Mouse (Mus musculus) Patski (cell line): Measurements from ENCODE around the gene Hemk1. TPM values are rescaled to one million over a fixed set of nuclear protein-coding genes. Genes with fewer than 3 reads are reported as not detected.
A peak's percentile ranks its signal among the peaks of the same experiment; 100 is the strongest.

Source experiments
- ATAC-seq: fragments of 100-300 bp; one replicate; pipeline ENCODE4 v1.8.0; 2021
- CTCF ChIA-PET: fragments of 350-600 bp; sonication (Branson Sonifier 250); formaldehyde crosslinking; loops from one replicate; lab custom pipeline; 2022; ENCODE audit warnings: inconsistent platforms; lab: Charles Lee
- POLR2A ChIA-PET: fragments of 350-600 bp; sonication (Branson Sonifier 250); formaldehyde crosslinking; loops from one replicate; lab custom pipeline; 2022; ENCODE audit warnings: antibody characterized with exemption, inconsistent platforms; lab: Charles Lee
- DNase-seq: peaks from one replicate; pipeline ENCODE4 v3.0.0-alpha.2; 2011; ENCODE audit warnings: low read depth, low spot score
- H3K27me3 ChIP-seq: fragments of 371-371 bp; one replicate; pipeline ENCODE4 v1.5.1; 2021
- CTCF ChIP-seq: fragments of 100-300 bp; IDR thresholded peaks from one replicate; pipeline ENCODE4 v1.5.1; 2021
- in situ Hi-C: fragments of 300-500 bp; cut with MboI; formaldehyde crosslinking; loops from 3 replicates; pipeline ENCODE4 v1.11.1; 2018; ENCODE audit warnings: low pct_unique_long_range_greater_than_20kb, mixed read lengths
- polyA plus RNA-seq: library from polyadenylated mRNA; unstranded; gene quantifications from one replicate; pipeline ENCODE4 v1.2.3, GENCODE M21; 2021

Gene Hemk1
- polyA plus RNA-seq, 1 experiment from 2014 or later, result 19.2 TPM

DNA sequence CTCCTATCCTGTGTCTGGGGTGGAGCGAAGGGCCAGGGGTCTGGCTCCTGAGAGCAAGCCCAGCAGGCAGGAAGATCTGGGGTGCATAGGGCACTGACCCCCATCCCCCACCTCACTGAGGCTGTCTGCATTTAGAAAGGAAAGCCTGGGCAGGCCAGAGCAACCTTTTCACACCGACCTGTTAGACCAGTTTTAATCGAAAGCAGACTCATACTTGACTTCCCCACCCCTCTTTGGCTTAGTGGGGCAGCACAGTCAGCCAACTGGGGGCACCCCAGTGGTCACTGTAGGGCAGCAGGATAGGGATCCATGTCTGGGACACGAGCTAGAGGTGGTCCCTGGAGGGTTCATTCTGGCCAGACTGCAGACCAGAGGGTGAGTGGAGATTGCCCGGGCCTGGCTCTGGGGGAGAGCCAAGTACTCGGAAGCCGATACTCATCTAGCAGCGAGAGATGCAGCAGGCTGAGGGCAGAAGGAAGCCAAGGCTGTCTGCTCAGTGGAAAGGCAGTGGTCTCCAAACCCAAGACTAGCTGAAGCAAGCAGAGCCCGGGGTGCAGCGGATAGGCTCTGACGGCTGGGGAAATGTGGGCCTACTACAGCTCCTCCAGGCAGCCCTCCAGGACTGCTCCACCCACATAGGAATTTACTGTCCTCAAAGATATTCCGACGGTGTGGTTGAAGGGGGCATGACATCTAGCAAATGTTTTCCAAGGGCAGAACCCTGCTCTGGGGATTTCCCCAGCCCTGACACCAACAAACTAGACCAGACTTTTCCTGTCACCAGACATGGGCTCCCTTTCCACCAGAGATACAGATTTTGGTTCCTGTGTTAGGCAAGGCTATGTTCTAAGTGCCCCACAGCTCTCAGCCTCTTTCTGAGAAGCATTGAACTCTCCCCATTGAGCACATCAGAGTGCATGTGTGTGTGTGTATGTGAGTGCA, 32.3 kb downstream of the Hemk1 start:
- no peak for TF ChIP-seq CTCF
- ChIA-PET CTCF (interaction anchor here (0.9 to 2.3 kb wide), 5 partner anchors 11 to 30 kb away, joined by 3 to 9 read pairs (median 3); partner anchors contain the start of gene Cish), POLR2A (interaction anchor here (0.8 to 3.8 kb wide), 4 partner anchors 8 to 30 kb away, joined by 3 to 36 read pairs (median 8); partner anchors contain the start of gene Cish)
- no peaks in the 10 kb centered on the region for H3K27me3 ChIP-seq
- DNase-seq, result no peak
- peak; percentile 1 for ATAC-seq
- in situ Hi-C loops, result loop anchor here (25.0 kb wide), 2 partner anchors 406 to 1119 kb away; partner anchors contain the start of genes Ppm1m and Sema3f

DNA sequence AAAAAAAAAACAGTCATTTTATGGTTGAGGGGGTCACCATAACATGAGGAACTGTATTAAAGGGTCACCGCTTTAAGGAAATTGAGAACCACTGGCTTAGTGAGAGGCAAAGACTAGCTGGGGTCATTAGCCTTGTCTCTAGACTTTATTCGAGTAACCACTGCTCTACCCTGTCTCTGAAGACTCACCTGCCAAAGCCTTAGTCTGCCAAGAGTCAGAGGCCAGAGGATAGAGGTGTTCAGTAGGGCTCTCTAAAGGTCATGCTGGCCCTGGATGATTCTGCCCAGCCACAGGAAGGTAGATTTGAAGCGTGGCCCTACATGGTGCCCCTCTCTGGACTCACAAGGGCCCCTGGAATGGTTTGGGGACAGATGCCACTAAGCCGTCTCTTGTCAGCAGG, 33.1 kb downstream of the Hemk1 start:
- H3K27me3 ChIP-seq, result no peaks in the 10 kb centered on the region
- DNase-seq (no peak), ATAC-seq (no peak)
- in situ Hi-C loops, result loop anchor here (25.0 kb wide), 2 partner anchors 407 to 1118 kb away; partner anchors contain the start of genes Ppm1m and Sema3f
- ChIA-PET POLR2A (interaction anchor here (0.7 to 2.7 kb wide), 3 partner anchors 20 to 953 kb away, joined by 5 to 11 read pairs (median 8); no protein-coding TSS in a partner anchor), CTCF (interaction anchor here (1.2 to 2.3 kb wide), 3 partner anchors 10 to 28 kb away, joined by 3 to 9 read pairs (median 4); partner anchors contain the start of gene Cish)
- no peak for TF ChIP-seq CTCF

DNA sequence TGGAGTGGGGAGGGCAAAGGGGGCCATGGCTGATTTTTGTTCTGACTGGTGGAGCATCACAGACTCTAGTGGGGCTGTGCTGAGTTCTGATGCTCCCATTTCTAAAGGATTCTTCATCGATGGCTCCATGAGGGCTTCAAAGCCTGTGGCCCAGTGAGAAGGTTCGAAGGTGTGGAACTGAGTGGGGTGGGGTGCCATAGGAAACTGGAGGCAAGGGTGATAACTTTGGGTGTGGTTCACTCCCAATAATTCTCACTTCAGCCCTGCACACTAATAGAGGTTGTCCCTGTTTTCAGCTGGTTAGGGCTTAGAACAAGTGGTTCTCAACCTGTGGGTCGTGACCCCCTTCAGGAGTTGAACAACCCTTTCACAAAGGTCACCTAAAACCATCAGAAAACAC, 33.8 kb downstream of the Hemk1 start:
- in situ Hi-C loops, result loop anchor here (25.0 kb wide), 2 partner anchors 408 to 1117 kb away; partner anchors contain the start of genes Ppm1m and Sema3f
- POLR2A ChIA-PET, result interaction anchor here (0.7 to 2.7 kb wide), 3 partner anchors 21 to 952 kb away, joined by 5 to 11 read pairs (median 8); no protein-coding TSS in a partner anchor
- CTCF ChIA-PET, result interaction anchor here (1.3 to 2.3 kb wide), 2 partner anchors 9 to 29 kb away, joined by 3 to 9 read pairs; partner anchors contain the start of gene Cish
- H3K27me3 ChIP-seq, result no peaks in the 10 kb centered on the region
- ATAC-seq (no peak), DNase-seq (no peak)
- no peak for TF ChIP-seq CTCF

DNA sequence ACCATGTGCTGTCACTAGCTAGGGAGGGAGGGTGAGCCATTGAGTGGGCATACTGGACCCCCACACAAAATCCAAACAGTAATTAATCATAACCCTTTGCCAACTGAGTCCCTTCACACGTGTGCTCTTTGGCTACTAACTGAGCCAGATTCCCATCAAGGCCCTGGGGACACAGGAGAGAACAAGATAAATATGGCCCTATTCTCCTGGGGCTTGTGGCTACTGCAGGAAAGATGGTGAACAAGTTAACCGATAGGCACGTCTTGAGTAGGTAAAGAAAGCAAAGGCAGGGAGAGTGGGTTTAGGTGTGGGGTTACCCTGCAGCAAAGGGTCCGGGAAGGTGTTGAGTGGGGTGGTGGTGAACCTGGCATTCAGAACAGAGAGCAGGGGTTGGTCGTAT, 34.2 kb downstream of the Hemk1 start:
- in situ Hi-C loops, result loop anchor here (25.0 kb wide), 2 partner anchors 408 to 1117 kb away; partner anchors contain the start of genes Ppm1m and Sema3f
- DNase-seq, result no peak
- no peak for TF ChIP-seq CTCF
- CTCF ChIA-PET, result interaction anchor here (1.4 to 2.3 kb wide), 2 partner anchors 9 to 14 kb away, joined by 4 to 9 read pairs; partner anchors contain the start of gene Cish
- ATAC-seq, result no peak
- POLR2A ChIA-PET, result interaction anchor here (1.9 to 2.7 kb wide), 2 partner anchors 8 to 21 kb away, joined by 7 to 11 read pairs; no protein-coding TSS in a partner anchor
- no peaks in the 10 kb centered on the region for H3K27me3 ChIP-seq

DNA sequence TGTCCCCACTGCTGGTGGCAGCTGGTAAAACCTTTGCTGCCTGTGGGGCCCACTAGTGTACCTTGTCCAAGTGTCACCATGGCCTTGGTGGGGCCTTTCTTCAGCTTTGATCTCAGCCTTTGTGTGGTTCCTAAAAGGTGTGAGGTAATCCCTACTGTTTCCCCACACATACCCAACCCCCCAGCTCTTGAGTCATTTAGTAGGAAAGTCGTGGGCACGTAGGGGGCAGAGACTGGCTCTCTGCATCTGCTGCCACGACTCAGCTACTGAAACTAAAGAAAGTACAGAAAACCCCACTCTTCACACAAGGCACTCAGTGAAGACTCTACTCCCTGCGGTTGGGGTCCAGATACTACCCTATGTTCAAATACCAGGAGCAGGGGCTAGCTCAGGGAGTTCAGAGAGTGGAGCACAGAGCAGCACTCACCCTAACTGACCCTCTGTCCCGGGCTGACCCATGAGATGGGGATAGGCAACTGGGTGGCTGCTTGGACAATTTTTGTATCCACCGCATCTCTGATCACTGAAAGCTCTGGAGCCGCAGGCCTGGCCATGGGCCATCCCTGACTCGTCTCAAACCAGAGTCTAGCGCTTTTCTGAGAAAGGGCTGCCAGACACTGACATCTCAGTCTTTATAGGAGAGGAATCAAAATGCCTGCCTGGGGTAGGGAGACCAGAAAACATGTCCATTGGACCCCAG, 34.9 kb downstream of the Hemk1 start:
- no peak for TF ChIP-seq CTCF
- POLR2A ChIA-PET, result interaction anchor here (1.3 to 2.7 kb wide), 4 partner anchors 9 to 34 kb away, joined by 5 to 11 read pairs (median 7); no protein-coding TSS in a partner anchor
- CTCF ChIA-PET, result interaction anchor here (0.8 to 1.6 kb wide), 5 partner anchors 10 to 33 kb away, joined by 3 to 9 read pairs (median 3); no protein-coding TSS in a partner anchor
- H3K27me3 ChIP-seq, result no peaks in the 10 kb centered on the region
- DNase-seq, result no peak
- in situ Hi-C loops, result loop anchor here (25.0 kb wide), 2 partner anchors 409 to 1116 kb away; partner anchors contain the start of genes Ppm1m and Sema3f
- no peak for ATAC-seq

DNA sequence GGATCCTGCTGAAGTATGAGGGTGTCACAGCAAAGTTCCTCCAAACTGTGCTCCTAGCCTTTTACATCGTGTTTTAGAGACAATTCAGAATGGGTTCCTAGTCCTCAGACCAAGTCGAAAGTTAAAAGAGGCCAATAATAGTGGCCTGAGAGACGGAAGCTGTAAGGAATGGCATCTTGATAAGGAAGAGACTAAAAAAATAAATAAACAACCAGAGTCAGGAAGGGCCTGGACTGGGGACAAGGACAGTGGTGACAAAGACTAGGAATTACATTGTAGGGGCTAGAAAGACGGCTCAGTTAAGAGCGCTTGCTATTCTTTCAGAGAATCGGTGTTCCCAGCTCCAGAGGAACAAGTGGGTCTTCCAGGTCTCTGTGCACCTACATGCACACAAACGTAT, 35.6 kb downstream of the Hemk1 start:
- no peaks in the 10 kb centered on the region for H3K27me3 ChIP-seq
- TF ChIP-seq CTCF, result no peak
- DNase-seq, result no peak
- no peak for ATAC-seq
- CTCF ChIA-PET, result interaction anchor here (0.8 to 1.6 kb wide), 5 partner anchors 9 to 34 kb away, joined by 3 to 9 read pairs (median 3); no protein-coding TSS in a partner anchor
- in situ Hi-C loops, result loop anchor here (25.0 kb wide), 2 partner anchors 410 to 1115 kb away; partner anchors contain the start of genes Ppm1m and Sema3f
- POLR2A ChIA-PET, result interaction anchor here (1.3 to 2.0 kb wide), 3 partner anchors 10 to 35 kb away, joined by 5 to 7 read pairs (median 7); no protein-coding TSS in a partner anchor

DNA sequence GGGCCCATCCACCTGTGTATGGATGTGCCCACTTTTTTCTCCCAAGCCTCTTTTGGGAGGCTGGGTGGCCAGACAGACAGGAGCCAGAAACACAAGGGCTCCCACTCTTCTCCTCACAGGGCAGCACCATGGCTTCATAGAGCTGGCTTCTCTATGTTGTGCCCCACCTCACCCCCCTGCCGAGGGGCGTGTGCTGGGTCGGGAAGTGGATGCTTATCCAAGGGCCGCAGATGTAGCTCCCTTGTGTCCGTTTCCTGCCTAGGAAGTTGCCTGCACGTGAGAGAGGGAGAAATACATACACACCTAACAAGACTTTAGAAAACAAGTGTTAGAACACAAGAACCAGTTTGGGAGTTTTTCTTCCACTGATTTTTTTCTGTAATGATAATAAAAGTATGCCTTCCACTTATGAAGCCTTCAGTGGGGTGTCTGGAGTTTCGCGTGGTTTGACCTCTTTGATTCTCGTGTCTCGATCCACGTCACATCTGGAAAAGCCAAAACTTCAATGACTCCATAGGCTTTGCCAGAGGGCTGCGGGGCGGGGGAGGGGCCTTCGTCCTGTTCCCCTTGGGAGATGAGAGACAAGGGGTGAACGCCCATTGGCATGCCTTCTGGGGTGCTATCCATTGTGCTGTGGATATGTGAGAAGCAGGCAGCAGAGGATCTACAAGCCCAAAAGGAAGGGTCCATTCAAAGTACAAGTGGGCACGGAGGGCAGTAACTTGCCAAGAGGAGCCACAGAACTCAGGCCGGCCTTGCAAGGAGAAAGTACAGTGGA, 36.4 kb downstream of the Hemk1 start:
- no peak for ATAC-seq
- H3K27me3 ChIP-seq, result no peaks in the 10 kb centered on the region
- DNase-seq, result no peak
- no peak for TF ChIP-seq CTCF
- in situ Hi-C loops, result loop anchor here (25.0 kb wide), 2 partner anchors 411 to 1114 kb away; partner anchors contain the start of genes Ppm1m and Sema3f
- POLR2A ChIA-PET, result interaction anchor here (0.6 to 2.0 kb wide), 2 partner anchors 36 to 329 kb away, joined by 3 to 7 read pairs; no protein-coding TSS in a partner anchor
- CTCF ChIA-PET, result interaction anchor here (1.5 to 1.6 kb wide), 2 partner anchors 10 to 35 kb away, joined by 3 to 9 read pairs; no protein-coding TSS in a partner anchor

DNA sequence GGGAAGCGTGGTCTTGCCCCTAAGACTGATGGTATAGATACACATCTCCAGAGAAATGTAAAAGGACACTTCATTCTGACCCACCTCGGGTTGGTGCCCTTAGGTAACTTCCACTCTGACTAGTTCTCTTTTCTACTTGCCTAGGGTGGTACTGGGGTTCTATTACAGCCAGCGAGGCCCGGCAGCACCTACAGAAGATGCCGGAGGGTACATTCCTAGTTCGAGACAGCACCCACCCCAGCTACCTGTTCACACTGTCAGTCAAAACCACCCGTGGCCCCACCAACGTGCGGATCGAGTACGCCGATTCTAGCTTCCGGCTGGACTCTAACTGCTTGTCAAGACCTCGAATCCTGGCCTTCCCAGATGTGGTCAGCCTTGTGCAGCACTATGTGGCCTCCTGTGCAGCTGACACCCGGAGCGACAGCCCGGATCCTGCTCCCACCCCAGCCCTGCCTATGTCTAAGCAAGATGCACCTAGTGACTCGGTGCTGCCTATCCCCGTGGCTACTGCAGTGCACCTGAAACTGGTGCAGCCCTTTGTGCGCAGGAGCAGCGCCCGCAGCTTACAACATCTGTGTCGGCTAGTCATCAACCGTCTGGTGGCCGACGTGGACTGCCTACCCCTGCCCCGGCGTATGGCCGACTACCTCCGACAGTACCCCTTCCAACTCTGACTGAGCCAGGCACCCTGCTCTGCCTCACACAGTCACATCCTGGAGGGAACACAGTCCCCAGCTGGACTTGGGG, 37.8 kb downstream of the Hemk1 start:
- no peak for TF ChIP-seq CTCF
- in situ Hi-C loops, result loop anchor here (25.0 kb wide), 2 partner anchors 412 to 1113 kb away; partner anchors contain the start of genes Ppm1m and Sema3f
- POLR2A ChIA-PET, result interaction anchor here (0.7 to 6.3 kb wide), 2 partner anchors 23 to 30 kb away, joined by 3 to 54 read pairs; no protein-coding TSS in a partner anchor
- DNase-seq (no peak), ATAC-seq (no peak)
- H3K27me3 ChIP-seq, result no peaks in the 10 kb centered on the region
- CTCF ChIA-PET, result interaction anchor here (0.9 to 11.5 kb wide), 4 partner anchors 18 to 35 kb away, joined by 3 to 99 read pairs (median 4); no protein-coding TSS in a partner anchor
